Mouse (Mus musculus) layer of hippocampus, adult 9-10 months (tissue): ENCODE results near the gene Immp2l.

Source experiments
- DNase-seq: peaks from one replicate; pipeline ENCODE4 v3.0.0; 2022; ENCODE audit warnings: low spot score

The Immp2l gene

DNA sequence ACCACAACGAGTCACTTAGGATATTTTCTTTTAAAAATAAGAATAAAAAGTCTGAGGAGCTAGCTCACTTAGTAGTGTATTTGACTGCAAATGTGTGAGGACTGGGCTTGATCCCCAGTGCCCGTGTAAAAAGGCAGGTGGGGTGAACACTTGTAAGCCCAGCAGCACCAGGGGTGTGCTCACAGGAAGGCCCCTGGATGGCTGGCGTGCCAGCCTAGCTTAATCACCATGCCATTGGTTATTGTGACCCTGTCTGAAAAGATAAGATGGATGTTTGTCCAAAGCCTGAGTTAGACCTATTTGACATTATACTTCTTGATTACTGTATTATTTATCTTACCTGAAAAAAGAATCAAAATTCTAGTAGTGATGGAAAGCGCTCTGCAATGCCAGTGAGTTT lies 161.2 kb downstream of the Immp2l start:
- DNase-seq: no peak

DNA sequence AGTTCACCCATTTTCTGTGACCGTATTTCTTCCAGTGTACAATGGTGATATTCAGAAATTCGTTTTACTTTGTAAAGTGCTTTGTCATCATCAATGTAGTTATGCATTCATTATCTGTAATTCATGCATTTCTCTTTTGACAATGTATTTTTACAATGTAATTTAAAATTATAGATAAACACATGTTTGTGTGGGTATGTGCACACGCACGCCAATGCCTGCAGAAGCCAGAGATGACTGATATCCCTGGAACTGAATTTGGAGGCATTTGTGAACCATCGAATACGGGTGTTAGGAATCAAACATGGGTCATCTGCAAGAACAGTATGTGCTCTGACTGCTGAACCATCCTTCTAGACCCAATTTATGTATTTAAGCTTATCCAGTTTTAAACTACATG lies 161.6 kb downstream of the Immp2l start:
- DNase-seq: no peak

DNA sequence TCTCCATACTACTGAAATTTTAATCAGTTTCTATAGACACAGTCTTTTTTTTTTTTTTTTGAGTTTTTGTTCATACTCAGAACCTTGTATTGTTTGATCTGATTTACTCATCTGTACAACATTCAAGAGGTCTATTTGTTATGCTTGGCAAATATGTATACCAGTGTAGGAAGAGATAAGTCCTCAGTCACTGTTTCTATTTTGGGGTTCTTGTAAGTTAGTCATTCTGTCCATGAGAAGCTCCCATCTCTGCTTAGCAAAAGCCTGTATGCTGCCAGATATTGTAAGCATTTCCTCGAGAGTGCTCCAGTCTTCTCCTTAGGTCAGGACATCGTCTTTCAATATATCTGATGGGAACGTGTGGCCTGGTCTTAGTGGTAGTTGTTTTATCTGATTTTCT lies 168.9 kb downstream of the Immp2l start:
- no peak for DNase-seq

DNA sequence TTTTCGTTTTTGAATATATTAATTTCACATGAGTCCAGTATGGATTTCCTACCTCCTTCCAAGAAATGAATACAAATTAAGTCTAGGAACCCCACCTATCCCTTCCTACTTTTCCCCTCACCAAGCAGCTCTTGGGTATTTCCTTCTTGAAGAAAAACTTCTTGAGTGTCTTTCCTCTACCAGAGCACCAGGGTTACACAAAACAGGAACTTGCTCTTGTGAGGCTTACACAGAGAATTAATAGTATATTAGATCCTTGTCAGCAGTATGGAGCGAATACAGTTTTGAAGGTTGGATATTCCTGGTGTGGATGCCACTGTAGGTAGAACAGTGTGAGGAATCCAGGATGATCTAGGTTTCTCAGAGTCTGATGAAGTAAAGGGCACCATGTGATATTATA lies 172.5 kb downstream of the Immp2l start:
- no peak for DNase-seq

DNA sequence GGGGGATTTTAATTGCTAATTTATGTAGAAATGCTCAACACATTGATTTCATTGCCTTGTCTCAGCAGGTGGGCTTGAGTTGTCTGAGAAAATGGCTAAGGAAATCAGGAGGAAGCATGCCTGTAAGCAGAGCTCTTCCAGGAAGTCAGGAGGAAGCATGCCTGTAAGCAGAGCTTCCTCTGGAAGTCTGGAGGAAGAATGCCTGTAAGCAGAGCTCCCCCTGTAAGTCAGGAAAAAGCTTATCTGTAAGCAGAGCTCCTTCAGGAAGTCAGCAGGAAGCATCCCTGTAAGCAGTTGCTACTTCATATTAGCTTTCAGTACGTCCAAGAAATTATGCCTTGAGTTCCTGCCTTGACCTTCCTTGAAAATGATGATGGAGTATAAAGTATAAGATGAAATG lies 191.3 kb downstream of the Immp2l start:
- DNase-seq: no peak

DNA sequence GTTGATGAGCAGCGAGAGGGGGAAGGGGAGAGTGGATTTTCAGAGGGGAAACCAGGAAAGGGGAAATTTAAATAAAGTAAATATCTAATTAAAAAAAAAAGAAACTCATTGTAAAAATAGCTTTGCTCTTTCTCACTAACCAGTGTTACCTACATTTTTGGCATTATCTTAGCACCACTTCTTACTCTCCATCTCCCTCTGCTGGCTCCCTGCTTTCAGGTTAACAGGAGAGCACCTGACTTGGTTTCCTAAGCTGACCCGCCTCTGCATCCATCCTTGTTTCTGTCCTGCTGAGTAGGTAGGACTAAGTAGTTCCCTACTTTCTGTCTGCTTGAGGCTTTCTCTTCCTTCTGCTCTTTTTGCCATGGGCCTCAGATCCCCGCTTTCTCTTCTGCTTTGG lies 198.0 kb downstream of the Immp2l start:
- DNase-seq: no peak

DNA sequence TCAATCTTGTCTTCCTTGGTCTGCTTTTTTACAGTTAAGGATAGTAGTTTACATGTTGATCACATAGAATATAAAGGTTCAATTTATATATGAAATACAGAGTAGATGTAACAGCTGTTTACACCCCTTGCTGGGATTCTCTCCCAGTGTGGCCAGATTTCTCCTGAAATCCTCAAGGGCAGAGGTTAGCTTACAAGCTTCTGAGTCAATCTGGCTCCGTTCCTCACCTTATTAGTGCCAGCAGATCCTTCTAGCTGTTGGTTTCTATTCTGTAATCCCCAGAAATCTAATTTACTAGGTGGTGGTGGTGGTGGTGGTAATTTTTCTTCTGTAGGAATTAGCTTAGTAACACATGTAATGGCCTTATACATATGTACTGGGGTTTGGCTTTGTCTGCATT lies 199.8 kb downstream of the Immp2l start:
- DNase-seq: no peak

DNA sequence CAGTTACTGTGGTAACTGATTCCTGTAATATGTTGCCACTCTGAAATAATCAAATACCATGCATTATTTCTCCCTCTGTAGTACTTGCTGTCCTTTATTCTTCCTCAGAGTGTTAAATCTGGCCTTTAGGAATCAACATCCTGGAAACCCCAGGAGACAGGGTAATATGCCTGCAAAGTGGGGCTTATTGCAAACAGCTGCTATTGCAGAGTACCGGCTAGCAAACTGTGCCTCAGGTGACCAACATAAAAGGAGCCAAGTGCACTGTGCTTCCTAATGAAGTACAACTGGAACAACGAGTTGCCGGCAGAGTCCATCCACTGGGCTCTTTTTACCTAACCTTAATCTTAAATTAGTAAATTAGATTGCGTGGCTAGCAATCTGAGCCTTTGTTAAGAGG lies 200.6 kb downstream of the Immp2l start:
- DNase-seq: no peak

DNA sequence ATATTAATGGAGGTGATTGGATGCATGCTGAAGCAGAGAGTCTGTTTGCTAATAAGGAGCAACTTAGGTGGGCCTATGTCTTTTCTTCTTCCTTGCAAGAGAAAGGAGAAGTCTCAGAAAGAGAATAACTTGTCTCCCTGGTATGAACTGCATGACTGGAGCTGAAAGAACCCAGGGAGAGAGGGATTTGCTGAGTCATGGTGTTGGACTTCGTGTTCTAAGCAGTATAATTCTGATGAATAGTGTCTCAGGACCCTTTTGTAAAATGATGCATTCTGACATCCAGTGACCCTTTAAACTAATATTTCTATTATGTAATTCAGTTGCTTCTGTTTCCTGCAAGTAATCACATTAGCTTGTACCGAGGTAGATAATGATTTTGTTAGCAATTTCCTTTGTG lies 208.1 kb downstream of the Immp2l start:
- DNase-seq: no peak

DNA sequence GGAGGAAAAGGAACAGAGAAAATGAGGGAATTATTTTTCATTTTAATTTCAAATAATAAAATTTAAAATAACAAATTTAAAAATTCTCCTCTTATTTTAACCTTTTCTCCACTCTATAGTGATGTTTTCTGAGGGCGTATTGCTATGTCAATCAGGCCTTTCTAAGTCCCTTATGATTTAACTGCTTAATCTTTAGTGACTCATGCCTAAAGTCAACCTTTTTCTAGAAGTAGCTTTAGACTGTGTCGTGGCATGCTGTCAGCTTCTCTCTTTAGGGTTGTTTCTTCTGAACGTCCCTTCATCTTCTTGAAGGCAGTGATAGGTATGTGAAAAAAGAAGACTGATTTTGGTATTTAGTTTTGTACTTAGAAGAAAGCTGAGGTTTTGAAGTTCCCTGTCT lies 214.0 kb downstream of the Immp2l start:
- DNase-seq: no peak

DNA sequence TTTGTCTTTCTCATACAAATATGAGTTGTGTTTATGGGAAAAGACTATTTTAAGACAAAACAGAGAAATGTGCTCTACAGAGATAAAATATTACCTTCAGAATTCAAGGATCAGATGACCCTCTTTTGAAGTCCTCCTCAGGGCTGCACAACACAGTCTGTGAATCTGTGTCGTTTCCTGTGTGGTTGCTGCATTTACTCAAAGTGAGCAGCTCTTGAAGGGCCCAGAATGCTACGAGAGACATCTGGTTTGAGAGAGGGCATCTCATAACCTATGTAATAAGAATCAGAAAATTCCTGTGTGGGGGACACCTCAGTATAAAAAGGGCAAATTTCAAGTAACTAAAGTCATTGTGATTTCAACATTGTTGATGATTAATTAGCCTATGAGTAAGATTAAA lies 217.3 kb downstream of the Immp2l start:
- no peak for DNase-seq

DNA sequence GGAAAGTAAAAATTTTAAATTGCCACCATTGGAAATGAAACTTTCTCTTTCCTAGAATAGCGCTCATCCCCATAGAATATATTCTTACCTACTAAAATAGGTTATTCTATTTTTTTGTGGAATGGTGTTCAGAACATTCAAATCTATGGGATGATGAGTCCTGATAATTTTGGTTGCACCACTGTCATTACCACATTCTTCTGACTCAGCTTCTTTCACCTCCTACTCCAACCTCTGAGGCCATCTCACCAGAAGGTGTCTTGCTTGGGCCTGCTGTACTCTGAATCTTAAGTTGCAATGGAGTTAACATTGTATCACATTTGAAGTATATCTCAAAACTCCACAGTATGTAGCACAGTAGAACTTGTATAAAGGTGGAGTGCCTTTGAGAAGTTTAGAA lies 224.4 kb downstream of the Immp2l start:
- no peak for DNase-seq

DNA sequence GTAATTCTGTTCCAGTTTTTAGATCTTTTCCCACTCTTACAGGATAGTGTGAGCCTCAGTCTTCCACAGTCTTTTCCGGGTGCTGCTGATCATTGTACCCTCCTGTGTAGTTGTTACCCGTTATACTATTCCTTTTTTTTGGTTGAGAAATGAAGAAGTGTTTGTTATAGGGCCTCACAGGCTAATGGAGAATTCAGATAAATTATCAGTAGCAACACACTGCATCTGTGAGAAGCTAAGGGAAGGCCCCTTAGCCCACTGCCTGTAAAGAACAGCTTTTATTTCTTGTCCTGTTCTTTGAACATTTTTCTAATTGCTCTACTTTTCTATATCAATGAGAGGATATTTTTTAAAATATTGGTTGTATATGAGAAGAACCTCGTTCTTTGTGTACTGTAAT lies 226.2 kb downstream of the Immp2l start:
- DNase-seq: no peak

DNA sequence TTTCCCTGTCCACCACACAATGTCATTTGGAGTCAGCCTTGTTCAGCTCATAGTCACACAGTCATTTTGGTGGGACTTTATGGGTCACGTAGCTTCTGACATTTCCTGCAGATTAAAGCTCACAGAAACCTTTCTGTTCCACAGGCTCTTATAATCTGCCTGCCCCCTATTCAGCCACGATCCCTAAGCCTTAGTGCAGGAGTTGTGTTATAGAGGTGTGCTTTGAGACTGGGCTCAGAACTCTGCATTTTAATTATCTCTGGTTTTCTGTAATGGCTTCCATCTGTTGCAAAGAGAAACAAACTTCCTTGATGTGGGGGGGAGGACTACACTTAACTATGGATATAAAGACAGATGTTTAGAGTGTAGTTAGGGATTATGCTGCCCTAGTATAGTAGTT lies 234.0 kb downstream of the Immp2l start:
- no peak for DNase-seq

DNA sequence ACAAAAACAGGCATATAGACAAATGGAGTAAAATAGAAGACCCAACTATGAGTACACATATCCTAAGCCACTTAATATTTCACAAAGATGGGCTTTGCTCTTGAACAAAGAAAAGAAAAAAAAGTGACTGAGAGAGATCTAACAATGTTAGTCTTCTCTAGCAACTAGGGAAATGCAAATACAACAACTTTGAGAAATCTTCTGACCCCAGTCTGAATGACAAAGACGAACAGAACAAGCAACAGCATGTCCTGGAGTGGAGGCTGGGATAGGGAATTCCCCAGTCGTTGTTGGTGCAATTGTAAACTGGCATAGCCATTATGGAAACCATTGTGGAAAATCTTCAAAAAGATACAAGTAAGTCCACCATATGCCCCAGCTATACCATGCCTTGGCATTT lies 235.7 kb downstream of the Immp2l start:
- DNase-seq: no peak

DNA sequence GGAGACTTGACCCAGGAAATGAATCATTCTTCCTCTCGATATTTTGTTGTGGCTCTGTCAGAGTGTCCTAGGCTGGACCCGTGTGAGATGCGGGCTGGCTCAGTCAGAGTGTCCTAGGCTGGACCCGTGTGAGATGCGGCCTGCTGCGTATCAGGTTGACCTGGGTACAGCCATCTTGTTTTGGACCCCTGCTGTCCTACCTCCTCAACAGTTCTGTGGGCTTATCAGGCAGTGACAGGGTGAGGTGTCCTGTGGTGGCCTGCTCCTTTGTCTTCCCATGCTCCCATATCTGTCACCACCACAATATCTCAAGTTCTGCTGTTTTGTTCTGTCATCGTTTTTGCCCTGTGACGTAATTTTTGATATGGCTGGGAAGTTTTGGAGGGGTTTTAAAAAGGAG lies 250.2 kb downstream of the Immp2l start:
- no peak for DNase-seq

DNA sequence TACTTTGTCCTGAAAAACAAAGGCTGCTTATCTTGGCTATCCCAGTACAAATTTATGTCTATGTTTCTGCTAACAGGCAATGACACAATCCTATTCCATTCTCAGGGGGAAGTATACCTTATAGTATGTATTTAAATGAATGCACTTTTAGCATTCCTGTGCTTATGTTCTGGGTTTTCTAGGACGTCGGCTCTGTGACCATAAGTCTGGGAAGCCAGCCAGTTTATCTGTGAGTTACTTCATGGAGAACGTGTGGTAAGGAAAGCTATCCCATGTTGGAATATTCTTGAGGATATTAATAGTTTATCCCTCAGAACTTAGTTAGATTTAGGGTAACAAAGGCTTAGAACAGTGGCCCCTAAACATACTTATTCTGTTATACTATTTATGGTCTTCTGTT lies 251.5 kb downstream of the Immp2l start:
- no peak for DNase-seq

DNA sequence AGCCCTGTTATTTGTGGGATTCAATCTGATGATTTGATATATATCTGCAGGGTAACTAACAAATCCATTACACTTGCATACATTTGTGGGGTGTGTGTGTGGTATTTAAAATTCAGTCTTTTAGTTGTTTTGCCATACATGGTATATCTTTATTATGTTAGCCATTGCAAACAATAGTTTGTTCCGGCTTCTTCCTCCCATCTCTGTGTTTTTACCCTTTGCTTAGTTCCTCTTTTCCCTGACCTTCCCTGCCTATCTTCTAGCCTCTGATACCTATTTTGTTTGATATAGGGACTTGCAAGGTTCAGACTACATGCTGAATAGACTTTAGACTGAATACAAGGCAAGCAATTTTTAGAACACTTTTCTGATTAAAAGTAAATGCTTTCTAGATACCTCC lies 254.0 kb downstream of the Immp2l start:
- DNase-seq: no peak

DNA sequence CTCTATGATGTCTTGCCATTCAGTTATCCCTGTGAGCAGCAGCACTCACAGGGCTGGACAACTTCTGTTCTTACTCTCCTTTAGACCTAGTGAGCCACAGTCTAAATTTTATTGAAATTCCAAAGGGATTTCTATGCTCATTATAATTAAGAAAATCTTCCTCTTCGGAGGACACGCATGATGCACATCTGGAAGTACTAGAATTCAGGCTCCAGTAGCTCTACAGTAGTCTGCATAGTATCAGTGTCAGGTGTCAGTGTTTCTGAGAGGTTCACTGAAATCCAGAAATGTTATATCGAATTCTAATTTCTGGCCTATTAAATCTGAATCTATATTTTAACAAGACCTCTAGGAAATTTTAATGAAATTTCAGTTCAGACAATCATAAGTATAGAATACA lies 265.2 kb downstream of the Immp2l start:
- no peak for DNase-seq

DNA sequence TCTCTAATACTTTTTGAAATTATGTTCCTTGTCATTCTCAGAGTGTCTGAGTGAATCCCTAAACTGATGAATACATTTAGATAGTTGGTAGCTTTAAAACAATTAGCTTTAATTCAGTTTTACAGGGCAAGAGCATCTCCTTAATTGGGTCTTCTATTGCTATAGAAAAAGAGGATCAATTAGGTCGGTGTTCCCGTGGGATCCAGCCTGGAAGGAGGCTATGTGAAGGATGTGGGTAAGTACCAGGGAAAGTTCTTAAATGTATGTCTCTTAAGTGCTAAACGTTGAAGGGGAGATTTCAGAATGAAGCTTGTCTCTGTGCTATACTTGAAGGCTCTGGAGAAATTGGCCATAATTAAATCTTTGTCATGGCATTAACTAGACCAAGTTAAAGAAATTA lies 283.1 kb downstream of the Immp2l start:
- no peak for DNase-seq

DNA sequence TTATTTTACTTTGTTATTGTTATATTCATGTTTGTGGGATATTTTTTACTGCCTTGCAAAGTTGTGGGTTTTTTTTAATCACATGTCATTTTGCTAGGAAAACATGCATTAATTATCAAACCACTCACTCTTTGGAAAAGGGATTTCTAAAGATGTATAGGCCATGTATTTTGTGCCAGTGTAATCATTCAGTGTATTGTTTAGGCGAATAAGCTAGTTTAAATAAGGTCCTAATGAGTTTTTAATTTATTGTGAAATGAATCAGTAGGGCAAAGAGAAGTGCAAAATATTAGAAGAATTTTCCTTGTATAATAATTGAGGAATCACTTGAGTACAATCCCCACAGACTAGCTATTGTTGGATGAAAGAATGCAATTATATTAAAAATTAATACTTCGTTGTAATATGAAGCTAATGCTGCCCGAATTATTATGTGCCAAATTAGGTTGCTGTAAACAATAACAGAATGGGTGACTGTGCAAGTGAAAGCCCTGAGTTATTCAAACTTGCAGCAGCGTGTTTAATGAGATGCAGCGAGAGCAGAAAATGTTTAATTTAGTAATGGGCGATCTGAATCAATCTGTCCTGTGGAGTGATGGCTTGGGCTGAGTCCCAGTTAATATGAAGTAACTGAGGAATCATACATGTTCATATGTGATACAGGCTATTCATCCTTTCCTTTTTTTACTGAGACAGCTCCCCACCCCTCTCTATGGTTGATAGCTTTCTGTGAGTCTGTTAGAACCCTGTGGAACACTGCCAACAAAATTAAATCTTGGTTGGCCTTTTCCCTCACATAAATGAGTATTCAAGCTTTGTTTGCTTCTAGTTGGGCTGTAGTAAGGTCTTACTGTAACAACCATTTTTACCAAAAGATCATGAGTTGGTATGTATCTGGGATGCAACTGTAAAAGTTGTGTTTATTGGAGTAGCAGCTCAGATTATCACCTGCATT lies 285.1 kb downstream of the Immp2l start:
- DNase-seq: no peak

DNA sequence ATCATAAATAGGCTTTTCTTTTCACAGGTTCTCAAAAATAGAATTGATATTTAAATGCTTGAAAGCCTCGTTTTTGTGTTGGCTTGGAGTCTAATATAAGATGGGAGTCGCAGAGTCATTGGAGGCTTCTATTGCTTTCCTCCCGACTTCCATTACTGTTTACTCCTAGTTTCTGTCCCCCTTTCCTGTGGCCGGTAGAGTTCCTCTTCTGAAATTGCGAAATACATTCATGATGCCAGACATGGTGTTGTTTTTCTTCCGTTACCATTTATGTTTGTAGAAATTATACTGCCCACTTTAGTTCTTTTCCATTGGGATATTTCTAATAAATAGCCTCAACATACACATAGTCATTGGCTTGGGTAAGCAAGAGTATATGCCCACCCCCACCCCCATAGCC lies 289.5 kb downstream of the Immp2l start:
- no peak for DNase-seq

DNA sequence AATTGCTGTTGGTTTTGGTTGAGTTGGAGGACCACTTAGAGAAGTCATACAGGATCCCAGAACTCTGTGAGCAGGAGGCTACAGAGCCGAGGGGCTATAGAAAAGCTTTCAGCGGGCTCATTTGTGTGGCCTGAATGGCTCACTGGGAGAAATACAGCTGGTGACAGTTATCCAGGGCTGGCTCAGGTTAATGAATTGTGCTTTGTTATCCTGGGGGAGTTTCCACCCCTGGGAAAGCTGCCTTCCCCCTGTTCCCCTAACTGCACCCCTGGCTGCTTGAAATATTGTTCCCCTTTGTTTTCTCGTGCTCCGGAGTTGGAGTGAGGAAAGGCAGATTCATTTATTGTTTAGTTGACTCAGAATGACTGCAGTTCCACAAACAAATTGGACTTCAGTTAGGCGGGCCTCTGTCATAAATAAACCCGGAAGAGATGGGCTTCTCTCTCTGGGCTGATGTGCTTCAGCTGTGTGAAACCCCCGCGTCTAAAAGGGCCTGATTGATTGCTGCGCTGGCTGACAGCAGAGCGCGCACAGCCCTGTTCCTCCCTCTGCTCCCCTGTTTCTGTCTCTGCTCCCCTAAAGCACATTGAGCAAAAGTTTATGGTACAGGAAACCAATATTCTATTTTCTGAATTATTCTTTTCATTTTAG lies 291.0 kb downstream of the Immp2l start:
- DNase-seq: no peak

DNA sequence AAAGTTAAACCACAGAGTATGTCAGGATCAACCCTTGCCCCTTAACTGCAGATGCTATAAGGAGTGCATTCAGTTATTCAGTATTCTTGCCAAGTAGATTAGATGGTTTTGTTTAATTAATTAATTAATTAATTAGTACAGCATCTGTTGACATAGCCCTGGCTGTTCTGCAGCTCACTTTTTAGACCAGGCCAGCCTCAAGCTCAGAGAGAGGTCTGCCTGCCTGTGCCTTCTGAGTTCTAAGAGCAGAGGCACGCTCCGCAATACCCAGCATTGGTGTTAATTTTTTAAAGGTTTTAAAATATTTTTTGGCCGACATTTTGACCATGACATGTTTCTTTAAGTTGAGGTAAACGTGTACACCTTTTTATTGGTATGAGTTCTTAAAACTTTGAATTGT lies 292.0 kb downstream of the Immp2l start:
- DNase-seq: no peak
